Mouse (Mus musculus): ENCODE measurements around the gene Prl8a8. TPM values are rescaled to one million over a fixed set of nuclear protein-coding genes. Genes with fewer than 3 reads are reported as not detected.

The Prl8a8 gene
- not detected in 2 replicates for polyA plus RNA-seq (2015; fragmentation: Nextera tagmentation; extraction: Ambion mirVana)

GRCm38 (mm10) chr13:27513117-27513516 lies at the start of gene Prl8a8:
Gene Prl8a8, minus strand, starts transcription at chr13:27513217.
- Histone ChIP-seq H3K27ac (replicated peaks) (no peak within 1 kb of the TSS), H3K4me2 (replicated peaks) (no peak within 1 kb of the TSS), H3K4me3 (replicated peaks) (no peak within 1 kb of the TSS), H3K36me3 (no peaks in the 10 kb centered on the region), H3K27me3 (no peaks in the 10 kb centered on the region), H3K4me1 (no peaks in the 10 kb centered on the region), H3K9ac (no peak within 1 kb of the TSS), H3K9me3 (replicated peaks) (no peaks in the 10 kb centered on the region)
- ATAC-seq (ENCODE audit: insufficient number of reproducible peaks, low FRiP score, low TSS enrichment, low read depth), result no peak
- 84% methylated on average over 4 of the region's 4 CpGs for WGBS

GRCm38 (mm10) chr13:27553336-27553735 lies 40.3 kb upstream of the Prl8a8 start:
- Histone ChIP-seq H3K4me3 (replicated peaks) (no peak overlapping the region), H3K27me3 (no peaks in the 10 kb centered on the region), H3K4me1 (no peaks in the 10 kb centered on the region), H3K36me3 (no peaks in the 10 kb centered on the region), H3K27ac (replicated peaks) (no peak overlapping the region), H3K4me2 (replicated peaks) (no peak overlapping the region), H3K9ac (no peak overlapping the region), H3K9me3 (replicated peaks) (no peaks in the 10 kb centered on the region)
- ATAC-seq (ENCODE audit: insufficient number of reproducible peaks, low FRiP score, low TSS enrichment, low read depth), result no peak

GRCm38 (mm10) chr13:27523156-27523555 lies 10.1 kb upstream of the Prl8a8 start:
- no peak overlapping the region for H3K27ac ChIP-seq (replicated peaks)
- no peak overlapping the region for H3K4me3 ChIP-seq (replicated peaks)
- H3K9ac ChIP-seq, result no peak overlapping the region
- H3K27me3 ChIP-seq, result no peaks in the 10 kb centered on the region
- no peak overlapping the region for H3K4me2 ChIP-seq (replicated peaks)
- ATAC-seq (ENCODE audit: insufficient number of reproducible peaks, low FRiP score, low TSS enrichment, low read depth), result no peak
- H3K9me3 ChIP-seq (replicated peaks), result no peaks in the 10 kb centered on the region
- H3K36me3 ChIP-seq, result no peaks in the 10 kb centered on the region
- no peaks in the 10 kb centered on the region for H3K4me1 ChIP-seq
- WGBS, result 80% methylated on average over 4 of the region's 4 CpGs

- H3K9me3 ChIP-seq (replicated peaks), result no peaks in the 10 kb centered on the region
- no peak overlapping the region for H3K27ac ChIP-seq (replicated peaks)
- WGBS, result 42% methylated on average over 1 of the region's 1 CpGs
- no peaks in the 10 kb centered on the region for H3K27me3 ChIP-seq
- H3K4me1 ChIP-seq, result no peaks in the 10 kb centered on the region
- H3K4me2 ChIP-seq (replicated peaks), result no peak overlapping the region
- H3K36me3 ChIP-seq, result no peaks in the 10 kb centered on the region
- H3K4me3 ChIP-seq (replicated peaks), result no peak overlapping the region
- no peak overlapping the region for H3K9ac ChIP-seq
- ATAC-seq (ENCODE audit: insufficient number of reproducible peaks, low FRiP score, low TSS enrichment, low read depth), result no peak
These were observed 5.4 kb downstream of the Prl8a8 start for GRCm38 (mm10) chr13:27507645-27508044.

Other genes starting within 250 kb of the Prl8a8 start
- gene Prl6a1, start 200.6 kb downstream of the Prl8a8 start, polyA plus RNA-seq (2015; fragmentation: Nextera tagmentation; extraction: Ambion mirVana), result not detected in 2 replicates
- gene Prl8a2, start 167.5 kb downstream of the Prl8a8 start, polyA plus RNA-seq (2015; fragmentation: Nextera tagmentation; extraction: Ambion mirVana), result not detected in 2 replicates
- not detected in 2 replicates for gene Prl2b1, start 122.4 kb downstream of the Prl8a8 start, polyA plus RNA-seq (2015; fragmentation: Nextera tagmentation; extraction: Ambion mirVana)
- not detected in 2 replicates for gene Prl8a6, start 74.5 kb downstream of the Prl8a8 start, polyA plus RNA-seq (2015; fragmentation: Nextera tagmentation; extraction: Ambion mirVana)
- gene Prl8a9, start 51.4 kb upstream of the Prl8a8 start, polyA plus RNA-seq (2015; fragmentation: Nextera tagmentation; extraction: Ambion mirVana), result not detected in 2 replicates
- gene Prl8a1, start 69.0 kb upstream of the Prl8a8 start, polyA plus RNA-seq (2015; fragmentation: Nextera tagmentation; extraction: Ambion mirVana), result not detected in 2 replicates
- not detected in 2 replicates for gene Prl7b1, start 97.4 kb upstream of the Prl8a8 start, polyA plus RNA-seq (2015; fragmentation: Nextera tagmentation; extraction: Ambion mirVana)
- gene Prl7a1, start 129.3 kb upstream of the Prl8a8 start, polyA plus RNA-seq (2015; fragmentation: Nextera tagmentation; extraction: Ambion mirVana), result not detected in 2 replicates
- not detected in 2 replicates for gene Prl7a2, start 154.8 kb upstream of the Prl8a8 start, polyA plus RNA-seq (2015; fragmentation: Nextera tagmentation; extraction: Ambion mirVana)
- gene Prl7d1, start 203.5 kb upstream of the Prl8a8 start, polyA plus RNA-seq (2015; fragmentation: Nextera tagmentation; extraction: Ambion mirVana), result not detected in 2 replicates